Mouse (Mus musculus) CD4-positive helper T cell, adult 2 months (primary cell): ENCODE measurements around the gene Tob2.
A peak's percentile ranks its signal among the peaks of the same experiment; 100 is the strongest.

Experiments
- DNase-seq: peaks from one replicate; pipeline ENCODE4 v3.0.0-alpha.2; 2012; ENCODE audit warnings: low read depth, missing footprints, low spot score

Tob2 gene

DNA sequence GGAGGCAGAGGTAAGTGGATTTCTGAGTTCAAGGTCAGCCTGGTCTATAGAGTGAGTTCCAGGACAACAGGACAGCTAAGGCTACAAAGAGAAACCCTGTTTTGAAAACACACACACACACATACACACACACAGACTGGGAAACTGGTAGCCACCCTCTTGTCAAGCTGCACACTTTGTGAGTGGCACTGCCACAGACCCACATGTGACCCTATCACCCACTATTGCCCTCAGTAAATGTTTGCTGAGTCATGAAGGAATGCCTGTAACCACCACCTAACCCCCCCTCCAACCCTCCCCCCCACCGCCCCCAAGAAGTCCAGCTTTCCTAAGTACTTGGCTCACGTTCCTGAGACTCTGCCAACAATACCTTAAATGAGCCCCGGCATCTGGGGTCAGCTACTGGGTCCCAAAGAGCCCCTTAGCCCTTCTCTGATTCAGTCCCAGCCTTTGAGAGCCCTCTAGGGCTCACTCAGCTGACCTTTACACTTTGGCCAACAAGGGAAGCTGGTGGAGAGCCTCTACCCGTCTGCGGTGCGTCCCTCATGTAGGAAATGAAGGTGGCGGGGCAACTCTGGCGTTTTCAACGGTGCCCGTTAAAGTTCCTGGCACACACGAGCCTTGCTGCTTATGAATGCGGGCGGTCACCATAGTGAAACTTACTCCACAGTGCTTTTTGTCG, 19.9 kb downstream of the Tob2 start:
- no peak for DNase-seq

DNA sequence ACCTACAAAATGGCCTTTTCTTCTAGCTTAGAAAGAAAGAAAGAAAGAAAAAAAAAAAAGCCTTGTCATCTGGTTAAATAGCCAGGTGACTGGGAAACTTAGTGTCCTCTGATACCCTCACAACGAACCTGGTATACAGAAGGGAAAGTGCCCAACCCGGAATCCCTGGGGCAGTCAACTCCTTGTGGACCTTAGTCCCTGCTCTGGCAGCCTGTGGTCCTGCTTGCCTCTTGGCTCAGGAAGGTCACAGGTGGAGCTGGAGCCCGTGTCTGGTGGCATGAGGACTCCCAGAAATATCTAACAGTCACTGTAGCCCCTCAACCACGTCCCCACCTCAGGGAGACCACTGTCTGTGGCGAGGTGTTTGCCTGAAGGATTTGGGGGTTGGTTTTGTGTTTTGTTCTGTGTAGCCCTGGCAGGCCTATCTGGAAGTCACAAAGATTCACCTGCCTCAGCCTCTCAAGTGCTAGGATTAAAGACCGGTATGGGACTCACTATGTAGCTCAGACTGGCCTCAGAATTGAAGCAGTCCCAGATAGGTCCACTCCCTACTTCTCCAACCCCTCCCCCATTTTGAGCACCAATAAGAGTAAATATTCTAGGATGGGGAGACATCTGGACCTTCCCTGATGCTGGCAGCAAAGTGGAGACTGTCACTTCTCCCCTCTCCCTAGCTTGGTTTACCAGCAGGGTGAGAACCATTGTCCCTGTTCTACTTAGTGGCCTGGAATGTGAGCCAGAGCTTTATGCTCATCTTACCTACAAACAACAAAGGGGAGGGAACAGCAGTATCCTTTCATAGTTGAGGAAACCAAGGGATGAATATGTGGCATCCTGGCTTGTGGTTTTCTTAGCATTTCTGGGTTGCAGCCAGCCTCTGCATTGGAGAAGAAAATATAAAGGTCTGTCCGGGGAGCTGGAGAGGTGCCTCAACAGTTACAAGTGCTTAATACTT, 21.4 kb downstream of the Tob2 start:
- DNase-seq, result no peak

DNA sequence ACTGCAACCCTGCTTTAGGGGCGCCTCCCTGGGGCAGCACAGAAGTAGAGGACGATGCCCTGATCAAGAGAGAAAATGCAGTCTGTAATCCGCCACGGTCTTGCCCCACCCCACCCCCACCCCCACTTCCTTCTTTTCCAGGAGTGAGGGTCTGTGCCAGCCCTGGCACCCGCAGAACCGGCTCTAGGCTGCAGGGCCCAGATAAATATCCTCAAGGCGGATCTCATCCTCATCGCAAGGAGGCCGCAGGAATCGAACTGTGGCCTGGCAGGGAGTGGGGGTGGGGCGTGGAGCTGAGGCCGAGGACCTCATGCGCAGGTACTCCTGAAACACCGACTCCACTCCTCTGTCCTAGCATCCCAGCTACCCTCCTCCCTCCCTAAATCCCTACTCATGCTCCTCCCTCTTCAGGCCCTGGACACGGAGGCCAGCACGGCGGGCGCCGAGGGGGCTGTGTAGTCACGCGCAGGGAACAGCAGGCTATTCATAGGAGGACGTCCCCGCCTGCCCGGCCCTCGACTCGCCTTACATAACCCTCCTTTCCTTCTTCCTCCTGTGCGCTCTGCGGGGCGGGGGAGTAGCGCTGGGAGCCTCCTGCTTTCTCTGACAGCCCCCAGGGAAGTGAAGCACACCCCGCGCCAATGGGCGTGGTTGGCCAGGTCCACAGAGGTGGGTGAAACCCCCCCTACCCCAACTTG, 22.3 kb downstream of the Tob2 start:
- no peak for DNase-seq

GRCm38 (mm10) chr15:81835007-81835880, 23.4 kb downstream of the Tob2 start:
- no peak for DNase-seq

GRCm38 (mm10) chr15:81834171-81834841, 24.3 kb downstream of the Tob2 start:
- no peak for DNase-seq

GRCm38 (mm10) chr15:81833481-81833880, 25.1 kb downstream of the Tob2 start:
- DNase-seq, result no peak

DNA sequence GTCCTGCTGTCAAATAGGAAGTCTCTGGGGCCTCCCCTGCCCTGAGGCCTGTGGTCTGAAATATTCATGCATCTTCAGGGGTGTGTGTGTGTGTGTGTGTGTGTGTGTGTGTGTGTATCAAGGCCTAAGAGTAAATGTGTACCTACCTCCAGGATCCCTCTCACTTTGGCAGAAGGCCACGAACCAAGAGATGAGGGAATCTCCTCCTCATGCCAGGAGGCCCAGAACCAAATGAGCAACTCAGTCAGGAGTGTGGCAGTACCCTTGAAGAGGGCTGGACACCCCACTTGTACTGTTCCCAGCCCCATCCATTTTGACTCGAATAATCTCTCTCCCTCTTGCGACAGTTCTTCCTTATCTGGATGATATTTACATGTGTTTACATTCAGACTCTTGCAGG, 26.4 kb downstream of the Tob2 start:
- DNase-seq, result no peak

- DNase-seq, result peak; percentile 88
Measured at GRCm38 (mm10) chr15:81831136-81831825, 27.3 kb downstream of the Tob2 start.

DNA sequence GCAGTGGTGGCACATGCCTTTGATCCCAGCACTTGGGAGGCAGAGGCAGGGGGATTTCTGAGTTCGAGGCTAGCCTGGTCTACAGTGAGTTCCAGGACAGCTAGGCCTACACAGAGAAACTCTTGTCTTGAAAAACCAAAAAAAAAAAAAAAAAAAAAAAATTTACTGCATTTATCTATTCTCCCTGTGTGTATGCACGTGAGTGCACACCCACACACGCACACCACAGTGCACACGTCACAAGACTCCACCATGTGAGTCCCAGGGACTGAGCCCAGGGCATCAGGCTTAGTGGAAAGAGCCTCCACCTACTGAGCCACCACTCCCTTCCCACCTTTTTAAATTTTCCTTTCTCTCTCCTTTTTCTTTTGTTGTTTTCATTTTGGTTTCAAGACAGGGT, 28.1 kb downstream of the Tob2 start:
- DNase-seq, result no peak

GRCm38 (mm10) chr15:81829208-81829580, 29.4 kb downstream of the Tob2 start:
- DNase-seq, result no peak

DNA sequence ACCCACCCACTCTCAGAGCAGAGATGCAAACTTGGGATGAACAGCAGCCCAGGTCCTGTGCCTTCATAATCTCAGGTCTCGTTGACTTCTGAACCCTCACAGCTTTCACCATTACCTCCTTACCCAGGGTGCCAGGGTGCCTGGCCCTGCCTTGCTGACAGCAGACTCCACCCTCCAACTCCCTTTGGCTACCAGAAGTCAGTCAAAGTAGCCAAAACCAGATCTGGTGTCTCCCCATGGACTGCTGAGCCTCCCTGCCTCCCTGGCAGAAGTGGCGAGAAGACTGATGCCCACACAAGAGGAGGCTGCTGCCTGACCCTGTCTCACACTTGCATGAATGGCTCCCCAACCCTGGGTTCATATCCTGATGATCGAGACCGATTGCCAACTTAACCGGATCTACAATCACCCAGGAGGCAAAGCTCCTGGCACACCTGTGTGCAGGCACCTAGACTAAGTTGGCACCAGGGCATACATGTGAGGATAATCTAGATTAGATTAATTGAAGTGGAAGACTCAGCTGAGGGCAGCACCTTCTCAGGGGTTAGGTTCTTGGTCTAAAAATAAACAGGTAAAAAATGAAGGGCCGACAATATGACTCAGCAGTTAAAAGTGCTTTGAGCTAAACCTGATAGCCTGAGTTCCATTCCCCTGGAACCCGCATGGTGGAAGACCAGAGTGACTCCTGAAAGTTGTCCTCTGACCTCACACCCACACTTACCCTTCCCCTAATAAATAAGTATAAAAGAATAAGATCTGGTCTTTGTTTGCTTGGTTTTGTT, 30.0 kb downstream of the Tob2 start:
- DNase-seq, result no peak

- no peak for DNase-seq
Measured at GRCm38 (mm10) chr15:81824832-81825231, 33.8 kb downstream of the Tob2 start.

DNA sequence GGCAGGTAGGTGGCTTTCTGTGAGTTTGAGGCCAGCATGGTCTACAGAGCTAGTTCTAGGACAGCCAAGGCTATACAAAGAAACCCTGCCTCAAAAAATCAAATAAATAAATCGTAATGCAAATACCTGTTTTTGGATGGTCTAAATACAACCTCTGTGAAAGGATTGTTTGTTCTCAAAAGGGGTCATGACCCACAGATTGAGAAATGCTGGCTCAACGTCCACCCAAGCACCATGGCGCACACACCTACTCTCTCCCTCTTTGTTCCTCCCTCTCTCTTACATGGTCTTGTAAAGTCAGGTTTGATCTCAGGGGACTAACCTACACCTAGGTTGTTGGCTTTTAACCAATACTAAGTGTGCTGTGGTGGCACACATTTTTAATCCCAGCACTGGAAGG, 36.0 kb downstream of the Tob2 start:
- no peak for DNase-seq

DNA sequence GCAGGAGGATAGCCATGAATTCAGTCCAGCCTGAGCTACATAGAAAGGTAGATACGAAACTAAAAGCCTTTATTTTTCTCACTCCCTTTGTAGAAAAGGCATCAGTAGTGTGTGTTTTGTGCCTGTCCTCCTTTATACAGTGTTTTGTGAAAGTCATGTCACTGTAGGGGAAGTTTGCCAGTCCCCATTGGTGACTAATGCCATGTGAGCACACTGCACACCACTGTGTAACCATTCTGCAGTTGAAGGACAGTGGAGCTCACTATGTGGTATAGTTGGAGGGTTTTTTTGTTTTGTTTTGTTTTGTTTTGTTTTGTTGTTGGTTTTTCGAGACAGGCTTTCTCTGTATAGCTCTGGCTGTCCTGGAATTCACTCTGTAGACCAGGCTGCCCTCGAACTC, 40.2 kb downstream of the Tob2 start:
- DNase-seq, result no peak

- no peak for DNase-seq
Measured at GRCm38 (mm10) chr15:81814716-81815370, 43.8 kb downstream of the Tob2 start.

DNA sequence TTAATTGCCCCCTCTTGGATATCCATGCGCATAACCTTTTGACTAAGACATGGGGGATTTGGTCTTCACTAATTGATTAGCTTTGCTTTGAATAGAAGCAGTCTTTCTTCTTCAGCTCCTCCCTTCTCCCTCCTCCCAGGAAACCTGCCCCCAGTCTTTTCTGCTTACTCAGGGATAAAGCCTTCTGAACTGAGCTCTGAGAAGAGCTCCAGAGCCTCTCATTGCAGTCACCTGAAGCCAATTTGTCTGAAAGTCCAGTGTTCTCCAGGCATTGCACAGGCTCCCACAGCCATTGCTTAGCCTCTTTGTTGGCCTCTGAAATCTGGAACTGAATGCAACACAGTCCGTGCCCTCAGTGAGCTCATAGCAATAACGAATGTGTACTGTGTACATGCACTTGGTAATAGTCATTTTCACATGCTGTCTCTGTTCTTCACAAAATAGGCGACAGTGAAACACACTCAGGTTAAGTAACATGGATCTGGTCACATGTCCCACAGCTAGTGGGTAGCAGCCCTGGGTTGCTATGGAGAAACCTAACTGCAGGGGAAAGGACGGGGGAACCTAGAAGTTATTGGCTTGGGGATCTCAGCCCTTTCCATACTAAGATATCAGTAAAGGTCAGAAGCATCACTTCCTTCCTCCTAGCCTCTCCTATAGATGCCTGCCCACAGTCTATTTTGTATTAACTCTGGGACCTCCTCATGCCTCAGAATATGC, 44.5 kb downstream of the Tob2 start:
- DNase-seq, result no peak

GRCm38 (mm10) chr15:81812696-81813631, 45.6 kb downstream of the Tob2 start:
- no peak for DNase-seq
